Mouse (Mus musculus) liver, postnatal 0 days (tissue): Measurements from ENCODE around the gene Rcor2.

Source experiments
- CTCF ChIP-seq: sonication (generic); IDR thresholded peaks from 2 replicates; pipeline ENCODE4 v1.5.1; 2016; ENCODE audit warnings: antibody characterized with exemption, low read depth
- EP300 ChIP-seq: IDR thresholded peaks from 2 replicates; pipeline ENCODE4 v1.6.1; 2016; ENCODE audit warnings: antibody characterized with exemption, low read depth, mild to moderate bottlenecking

GRCm38 (mm10) chr19:7288288-7288687 lies 21.2 kb downstream of the Rcor2 start:
- TF ChIP-seq CTCF (no peak), EP300 (no peak)
